Mouse (Mus musculus): ENCODE data around the gene Cdc42ep4.

Gene Cdc42ep4

DNA sequence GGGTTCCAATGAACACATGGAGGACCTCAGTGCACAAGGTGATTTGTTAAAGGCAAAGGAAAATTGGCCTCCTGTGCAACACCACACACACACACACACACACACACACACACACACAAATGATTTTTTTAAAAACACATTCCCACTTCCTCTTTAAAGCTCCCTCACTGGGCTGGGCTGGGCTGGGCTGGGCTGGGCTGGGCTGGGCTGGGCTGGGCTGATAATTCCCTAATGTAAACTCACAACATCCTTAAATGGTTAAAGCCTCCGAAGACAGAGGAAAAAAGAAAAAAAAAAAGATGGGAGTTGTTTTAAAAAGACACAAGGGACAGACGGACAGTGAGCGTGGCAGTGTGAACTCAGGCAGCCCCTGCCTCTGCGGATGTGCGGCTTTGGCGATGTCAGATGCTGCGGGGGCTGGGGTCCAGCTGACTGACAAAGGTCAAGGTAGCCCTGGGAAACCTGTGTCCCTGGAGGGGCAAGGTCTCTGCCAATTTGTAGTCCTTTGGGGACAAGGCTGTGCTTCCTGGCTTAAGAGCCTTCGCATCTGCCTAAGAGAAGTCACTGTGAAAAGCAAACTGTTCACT lies 26.3 kb upstream of the Cdc42ep4 start:
- DNase-seq (ENCODE audit: low spot score in 2 of 2) = no peak

DNA sequence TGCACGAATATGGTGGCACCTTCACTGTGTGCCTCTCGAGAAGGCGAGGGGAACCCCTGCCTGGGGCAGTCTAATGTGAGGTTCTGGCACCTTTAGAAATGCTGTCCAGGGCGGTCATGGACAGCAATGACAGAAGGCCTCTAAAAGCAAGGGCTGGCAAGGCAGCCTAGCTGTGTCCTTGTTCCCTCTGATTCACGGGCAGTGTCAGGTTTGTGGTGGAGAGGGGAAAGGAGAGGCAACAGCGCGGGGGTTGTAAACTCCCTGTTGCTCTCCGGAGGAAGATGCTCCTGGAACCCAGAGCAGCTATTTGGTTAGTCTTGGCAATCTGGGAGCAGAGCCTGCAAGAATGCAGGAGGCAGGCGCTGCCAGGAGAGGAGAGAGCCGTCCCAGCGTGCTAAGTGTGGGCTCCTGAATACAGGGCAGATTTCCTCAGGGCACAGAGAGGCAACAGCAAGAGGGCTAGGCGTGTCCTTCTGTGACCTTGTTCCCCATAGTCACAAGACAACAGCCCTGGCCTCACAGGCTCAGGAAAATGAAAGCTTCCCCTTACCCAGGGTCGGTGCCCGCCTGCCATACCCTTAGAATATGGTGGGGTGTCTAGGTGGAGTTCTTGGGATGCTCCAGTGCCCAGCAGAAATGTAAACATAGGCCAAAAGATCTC lies 25.3 kb upstream of the Cdc42ep4 start:
- DNase-seq (ENCODE audit: low spot score in 2 of 2) = no peak

DNA sequence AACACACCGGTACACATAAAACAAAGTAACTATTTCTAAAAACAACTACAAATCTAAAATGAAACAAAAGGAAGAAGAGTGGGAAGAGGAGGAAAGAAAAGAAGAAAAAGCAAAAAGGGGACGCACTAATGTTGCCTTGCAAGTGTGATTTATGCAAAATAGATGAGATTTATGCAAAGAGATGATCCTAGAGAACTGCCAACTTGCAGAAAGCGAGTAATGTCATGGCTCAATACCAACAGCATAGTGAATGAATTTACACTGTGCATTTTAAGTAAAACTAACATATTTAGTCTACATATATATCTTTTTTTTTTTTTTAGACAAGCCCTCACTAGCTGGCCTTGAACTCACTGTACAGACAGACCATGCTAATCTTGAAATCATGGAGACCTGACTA lies 23.1 kb upstream of the Cdc42ep4 start:
- no peak for DNase-seq (ENCODE audit: low spot score in 2 of 2)

DNA sequence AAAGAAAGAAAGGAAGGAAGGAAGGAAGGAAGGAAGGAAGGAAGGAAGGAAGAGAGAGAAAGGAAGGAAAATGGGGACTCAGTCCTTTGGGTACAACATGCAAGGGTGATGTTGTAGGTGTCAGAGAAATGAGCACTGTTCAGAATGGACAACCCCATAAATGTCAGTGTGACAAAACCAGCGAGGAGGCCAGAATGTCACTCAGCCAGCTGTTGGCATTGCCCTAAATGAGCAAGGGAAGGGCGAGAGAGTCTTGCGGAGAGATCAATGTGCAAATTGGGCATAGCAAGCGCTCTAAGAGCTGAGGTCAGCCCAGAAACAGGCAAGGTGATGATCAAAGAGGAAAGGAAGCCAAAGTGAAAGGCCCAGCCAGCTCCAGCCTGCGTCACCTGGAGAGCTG lies 21.5 kb upstream of the Cdc42ep4 start:
- DNase-seq (ENCODE audit: low spot score in 2 of 2) = no peak

DNA sequence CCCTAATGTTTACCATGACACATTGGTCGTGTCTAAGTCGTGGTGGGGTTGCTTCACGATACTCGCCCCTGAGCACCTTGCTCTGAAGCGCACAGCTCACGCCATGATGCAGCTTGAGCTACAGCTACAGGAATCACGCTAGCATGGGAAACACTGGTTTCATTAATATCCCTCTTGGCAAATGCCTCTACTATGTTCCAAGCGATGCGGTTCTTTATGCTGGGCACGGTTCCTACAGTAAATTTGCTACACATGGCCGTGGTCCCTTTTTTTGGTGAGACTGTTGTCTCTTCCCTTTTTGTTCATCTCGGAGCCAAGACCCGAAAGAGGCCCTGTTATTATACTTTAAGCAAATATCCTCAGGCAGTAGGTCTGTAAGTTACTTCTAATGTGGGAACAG lies 19.5 kb upstream of the Cdc42ep4 start:
- DNase-seq (ENCODE audit: low spot score in 2 of 2) = no peak

DNA sequence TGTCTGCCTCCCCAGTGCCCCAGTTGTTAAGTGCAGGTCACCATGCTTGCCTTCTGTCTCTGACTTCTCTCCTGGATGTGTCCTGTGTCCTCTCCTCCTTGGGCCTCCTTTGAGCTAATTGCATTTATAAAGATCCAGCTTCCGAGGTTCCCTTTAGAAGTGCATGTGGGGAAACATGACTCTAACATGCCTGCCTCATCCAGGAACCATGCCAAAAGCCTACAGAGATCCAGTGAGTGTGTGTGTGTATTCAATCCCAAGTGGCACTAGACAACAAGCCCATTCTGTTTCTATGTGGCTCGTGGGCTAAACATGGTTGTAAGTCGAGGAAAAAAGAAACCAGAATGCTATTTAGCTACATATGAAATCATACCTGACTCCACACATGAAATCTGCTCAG lies 16.7 kb upstream of the Cdc42ep4 start:
- DNase-seq (ENCODE audit: low spot score in 2 of 2) = no peak

DNA sequence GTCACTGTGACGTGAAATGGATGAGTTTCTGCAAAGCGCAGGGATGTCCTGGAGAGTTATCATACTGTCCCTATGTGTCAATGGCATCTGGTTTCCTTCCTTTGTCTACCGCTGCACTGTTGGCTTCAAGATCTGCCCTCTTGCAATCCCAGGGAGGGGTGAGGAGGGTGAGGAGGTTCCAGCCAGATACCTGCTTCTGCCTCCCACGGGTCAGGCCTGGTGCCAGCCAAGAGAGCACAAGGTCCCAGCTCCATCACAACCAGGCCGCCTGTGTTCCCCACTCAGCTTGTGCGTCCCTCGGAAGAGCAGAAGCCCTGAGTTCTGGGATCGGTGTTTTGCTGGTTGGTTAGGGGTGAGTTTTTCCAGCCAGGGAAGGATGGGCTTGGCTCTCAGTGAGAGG lies 15.6 kb upstream of the Cdc42ep4 start:
- DNase-seq (ENCODE audit: low spot score in 2 of 2) = no peak

DNA sequence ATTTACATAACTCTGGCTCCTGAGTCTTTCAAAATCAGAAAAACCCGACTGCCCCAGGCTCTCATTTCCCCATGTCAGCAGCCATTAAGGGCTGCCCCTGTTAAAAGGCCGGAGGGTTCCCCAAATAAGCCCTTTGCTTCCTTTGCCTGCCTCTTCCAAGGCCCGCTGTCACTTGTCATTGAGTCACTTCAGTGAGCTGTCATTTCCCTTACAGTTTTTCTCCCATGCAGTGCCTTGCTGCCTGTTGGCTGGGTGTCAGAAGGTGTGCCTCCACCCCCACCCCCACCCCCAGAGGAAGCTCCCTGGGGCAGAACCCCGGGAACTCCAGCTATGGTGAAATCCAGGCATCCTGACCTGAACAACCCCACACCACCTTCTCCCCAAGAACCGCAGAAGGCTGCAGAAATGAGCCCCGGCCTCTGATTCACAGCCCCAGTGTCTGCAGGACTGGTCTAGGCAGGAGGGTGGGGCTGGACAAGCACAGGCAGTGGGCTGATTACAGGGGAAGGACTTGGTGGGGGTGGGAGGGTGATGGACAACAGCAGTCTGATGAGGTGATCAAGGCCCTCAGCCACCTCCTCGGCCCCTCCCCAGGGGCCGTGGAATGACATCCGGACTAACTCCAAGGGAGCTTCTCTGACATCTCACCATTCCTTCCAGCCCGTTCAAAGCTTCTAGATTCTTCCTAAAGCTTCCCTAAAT lies 14.8 kb upstream of the Cdc42ep4 start:
- DNase-seq (ENCODE audit: low spot score in 2 of 2) = no peak

DNA sequence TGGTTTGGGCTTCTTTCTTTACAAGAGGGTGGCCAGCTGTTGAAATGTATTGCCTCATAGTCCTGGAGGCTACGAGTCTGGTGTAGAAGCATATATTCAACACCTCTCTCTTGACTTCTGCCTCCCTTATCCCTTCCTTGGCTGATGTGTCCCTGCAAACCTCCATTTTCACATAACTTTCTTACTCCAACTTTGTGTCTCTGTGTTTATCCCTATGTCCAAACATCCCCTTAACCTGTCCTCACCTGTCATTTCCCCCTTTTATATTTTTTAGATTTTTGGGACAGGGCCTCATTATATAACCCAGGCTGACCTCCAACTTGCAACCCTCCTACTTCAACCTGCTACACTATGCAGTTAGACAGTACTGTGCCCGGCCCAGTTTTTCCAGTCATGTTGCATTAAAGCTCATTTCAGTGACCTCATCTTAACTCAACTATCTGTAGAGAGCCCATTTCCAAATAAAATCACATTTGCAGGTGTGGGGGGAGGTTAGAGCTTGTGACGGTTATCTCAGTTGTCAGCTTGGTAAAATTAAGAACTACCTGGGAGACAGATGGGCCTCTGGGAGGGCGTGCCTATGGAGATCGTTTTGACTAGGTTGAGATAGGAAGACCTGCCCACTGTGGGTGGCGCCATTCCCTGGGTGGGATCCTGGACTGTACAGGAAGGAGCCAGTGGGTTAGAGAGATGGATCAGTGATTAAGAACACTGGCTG lies 12.6 kb upstream of the Cdc42ep4 start:
- DNase-seq (ENCODE audit: low spot score in 2 of 2) = no peak

DNA sequence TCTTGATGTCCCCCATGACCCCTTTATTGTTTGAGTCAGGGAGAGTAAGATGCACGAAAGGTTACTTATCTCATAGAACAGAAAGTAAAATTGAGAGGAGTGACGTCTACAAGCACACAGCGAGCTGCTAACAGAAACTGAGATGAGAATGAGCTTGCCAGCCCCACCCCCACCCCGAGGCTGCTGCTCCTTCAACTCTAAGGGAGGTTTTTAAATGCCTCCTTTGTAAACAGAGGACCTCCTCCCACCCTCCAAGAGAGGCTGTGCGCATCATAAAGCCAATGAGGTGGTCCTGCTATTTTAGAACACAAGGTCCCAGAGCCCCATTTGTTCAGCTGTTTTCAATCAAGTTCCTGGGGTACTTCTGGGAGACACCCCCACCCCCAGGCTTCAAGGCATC lies 11.8 kb upstream of the Cdc42ep4 start:
- DNase-seq (ENCODE audit: low spot score in 2 of 2) = no peak

DNA sequence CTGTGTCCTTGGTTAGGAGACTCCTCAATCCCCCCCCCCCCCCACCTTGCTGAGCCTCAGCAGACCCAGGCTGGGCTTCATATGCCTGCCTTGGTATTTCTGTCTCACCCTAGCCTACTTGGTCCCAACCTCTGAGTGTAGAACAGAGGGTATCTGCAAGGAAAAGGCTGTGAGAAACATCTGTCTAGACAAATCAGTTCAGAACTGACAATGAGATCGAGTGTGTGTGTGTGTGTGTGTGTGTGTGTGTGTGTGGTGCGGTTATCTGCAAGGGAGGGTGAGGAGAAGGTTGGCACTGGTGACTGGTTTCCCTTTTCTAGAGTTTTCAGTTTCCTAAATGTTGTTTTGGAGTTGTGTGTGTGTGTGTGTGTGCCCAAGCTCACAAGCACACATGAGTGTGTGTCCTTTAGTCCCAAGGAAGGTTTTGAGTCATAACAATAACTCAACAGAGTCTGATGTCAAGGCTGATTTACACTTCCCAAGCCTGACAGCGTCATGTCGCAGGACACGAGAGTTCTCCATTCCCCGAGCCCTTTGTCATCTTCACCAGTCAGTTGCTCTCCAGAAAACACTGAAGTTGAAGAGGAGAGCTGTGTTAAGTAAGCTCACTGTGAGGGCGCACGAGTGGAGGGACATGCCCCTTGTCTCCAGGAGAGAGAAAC lies 10.6 kb upstream of the Cdc42ep4 start:
- DNase-seq (ENCODE audit: low spot score in 2 of 2) = no peak

DNA sequence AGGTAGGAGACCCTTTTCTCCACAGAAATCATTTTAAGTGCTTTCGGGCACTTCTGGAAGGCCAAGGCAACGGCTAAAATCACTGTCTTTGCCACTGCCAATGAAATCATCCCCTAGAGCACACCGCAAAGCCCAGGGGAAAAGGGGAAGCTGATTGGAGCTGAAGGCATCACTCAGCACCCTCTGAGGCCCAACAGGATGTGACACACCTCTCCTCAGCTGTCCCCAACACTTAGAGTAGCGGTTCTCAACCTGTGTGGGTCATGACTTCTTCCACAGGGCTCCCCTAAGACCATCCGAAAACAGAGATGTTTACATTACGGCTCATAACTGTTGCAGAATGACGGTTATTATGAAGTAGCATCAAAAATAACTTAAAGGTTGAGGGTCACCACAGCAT lies 10.0 kb upstream of the Cdc42ep4 start:
- no peak for DNase-seq (ENCODE audit: low spot score in 2 of 2)

DNA sequence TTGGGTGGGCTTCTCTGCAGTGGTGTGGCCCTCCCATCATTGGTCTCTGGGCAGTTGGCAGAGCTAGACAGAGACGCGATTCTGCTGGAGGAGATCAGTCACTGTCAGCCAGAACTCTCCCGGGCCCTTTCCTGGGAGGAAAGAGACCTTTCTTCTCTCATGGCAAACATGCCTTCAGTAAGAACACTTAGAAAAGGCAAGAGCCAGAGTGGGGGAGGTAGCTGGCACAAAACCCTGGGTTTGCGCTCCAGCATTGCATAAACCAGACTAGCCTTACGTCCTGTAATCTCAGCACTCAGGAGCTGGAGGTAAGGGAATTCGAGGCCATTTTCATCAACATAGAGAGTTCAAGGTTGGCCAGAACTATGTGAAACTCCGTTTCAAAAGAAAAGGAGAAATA lies 8.8 kb upstream of the Cdc42ep4 start:
- no peak for DNase-seq (ENCODE audit: low spot score in 2 of 2)

DNA sequence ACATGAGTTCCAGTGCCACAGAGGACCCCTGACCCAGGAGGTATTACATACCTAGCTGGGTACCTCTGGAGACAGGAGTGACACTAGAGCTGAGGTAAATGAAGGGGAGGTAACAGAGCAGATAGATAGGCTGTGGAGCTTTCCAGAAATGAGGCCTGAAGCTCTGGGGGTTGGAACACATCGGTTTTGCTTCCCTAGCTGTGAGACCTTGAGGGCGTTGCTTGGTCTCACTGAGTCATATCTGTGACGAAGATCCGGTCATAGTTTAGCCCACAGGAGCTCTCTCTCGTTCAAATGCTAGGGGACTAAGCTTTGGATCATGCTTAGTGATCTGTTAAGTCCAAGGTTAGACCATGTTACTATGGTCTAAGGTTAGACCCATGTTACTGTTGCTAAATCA lies 7.2 kb upstream of the Cdc42ep4 start:
- no peak for DNase-seq (ENCODE audit: low spot score in 2 of 2)

DNA sequence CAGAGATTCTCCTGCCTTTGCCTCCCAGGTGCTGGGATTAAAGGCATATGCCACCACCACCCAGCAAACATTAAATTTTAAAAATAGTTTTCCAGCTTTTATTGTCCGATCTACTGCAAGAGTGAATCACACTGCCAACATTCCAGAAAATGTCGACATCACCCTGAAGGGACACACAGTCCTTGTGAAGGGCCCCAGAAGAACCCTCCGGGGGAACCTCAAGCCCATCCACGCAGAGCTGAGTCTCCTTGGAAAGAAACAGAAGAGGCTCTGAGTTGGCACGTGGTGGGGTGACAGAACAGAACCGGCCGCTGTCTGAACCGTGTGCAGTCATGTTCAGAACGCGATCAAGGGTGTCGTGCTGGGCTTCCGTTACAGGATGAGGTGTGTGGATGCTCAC lies 4.9 kb upstream of the Cdc42ep4 start:
- DNase-seq (ENCODE audit: low spot score in 2 of 2) = no peak

DNA sequence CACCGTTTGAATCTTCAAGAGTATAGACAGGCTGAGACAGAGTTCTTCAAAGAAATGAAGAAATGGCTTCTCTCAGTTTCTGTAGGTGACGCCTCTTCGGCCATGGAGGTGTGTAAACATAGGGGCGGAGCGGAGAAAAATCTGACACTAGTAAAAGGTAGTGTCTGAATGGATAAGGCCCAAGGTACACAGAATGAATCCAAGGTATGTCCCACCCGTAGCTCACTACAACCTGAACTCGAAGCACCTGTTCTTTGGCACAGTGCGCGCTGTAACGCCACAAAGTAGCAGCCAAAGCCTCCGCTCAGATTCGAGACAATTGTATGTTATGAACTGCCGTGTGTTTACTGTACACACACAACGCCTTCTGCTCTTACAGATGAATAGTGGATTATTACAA lies 4.2 kb upstream of the Cdc42ep4 start:
- no peak for DNase-seq (ENCODE audit: low spot score in 2 of 2)

DNA sequence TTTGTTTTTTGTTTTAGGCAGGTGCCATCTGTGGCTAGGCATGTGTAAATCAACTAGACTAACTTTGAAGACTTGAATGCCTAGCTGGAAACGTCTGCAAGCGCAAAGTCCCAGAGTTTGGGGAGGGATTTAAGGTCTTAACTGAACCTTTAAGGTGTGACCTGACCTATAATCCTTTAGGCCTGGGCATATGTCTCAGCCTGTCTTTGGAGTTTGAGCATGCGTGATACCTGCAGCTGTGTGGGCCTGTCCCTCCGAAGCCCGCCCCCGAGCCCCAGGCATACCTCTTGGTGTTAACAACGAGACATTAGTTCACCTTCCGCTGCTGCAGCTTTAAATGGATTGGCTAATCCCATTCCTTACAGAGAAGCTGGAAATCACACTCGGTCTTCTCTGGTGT lies 3.2 kb upstream of the Cdc42ep4 start:
- DNase-seq (ENCODE audit: low spot score in 2 of 2) = no peak

DNA sequence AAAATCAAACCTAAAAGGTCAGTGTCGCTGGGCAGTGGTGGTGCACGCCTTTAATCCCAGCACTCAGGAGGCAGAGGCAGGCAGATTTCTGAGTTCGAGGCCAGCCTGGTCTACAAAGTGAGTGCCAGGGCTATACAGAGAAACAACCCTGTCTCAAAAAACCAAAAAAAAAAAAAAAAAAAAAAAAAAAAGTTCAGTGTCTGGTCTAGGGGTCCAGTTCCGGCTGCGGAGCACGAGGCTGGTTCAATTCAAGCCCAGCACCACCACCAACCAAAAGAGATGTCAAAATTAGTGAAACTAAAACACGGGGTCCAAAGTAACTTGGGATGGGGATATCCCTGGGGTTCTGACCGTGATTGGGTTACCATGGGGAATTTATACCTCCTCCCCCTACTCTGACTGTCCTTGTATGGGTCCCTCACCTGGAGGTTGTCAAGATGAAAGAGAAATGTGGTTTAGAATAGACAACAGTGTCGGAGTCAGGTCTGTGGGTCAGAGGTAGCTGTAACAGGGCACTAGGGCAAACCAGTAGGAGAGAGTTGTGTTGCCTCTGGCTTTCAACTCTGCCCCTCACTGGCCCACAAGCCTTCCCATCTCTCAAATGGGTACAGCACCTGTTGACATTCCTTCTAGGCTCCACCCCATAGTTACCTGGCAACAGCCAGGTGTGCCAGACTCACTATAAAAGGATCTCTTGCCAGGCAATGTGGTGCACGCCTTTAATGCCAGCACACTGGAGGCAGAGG lies 1.2 kb upstream of the Cdc42ep4 start:
- DNase-seq (ENCODE audit: low spot score in 2 of 2) = no peak

DNA sequence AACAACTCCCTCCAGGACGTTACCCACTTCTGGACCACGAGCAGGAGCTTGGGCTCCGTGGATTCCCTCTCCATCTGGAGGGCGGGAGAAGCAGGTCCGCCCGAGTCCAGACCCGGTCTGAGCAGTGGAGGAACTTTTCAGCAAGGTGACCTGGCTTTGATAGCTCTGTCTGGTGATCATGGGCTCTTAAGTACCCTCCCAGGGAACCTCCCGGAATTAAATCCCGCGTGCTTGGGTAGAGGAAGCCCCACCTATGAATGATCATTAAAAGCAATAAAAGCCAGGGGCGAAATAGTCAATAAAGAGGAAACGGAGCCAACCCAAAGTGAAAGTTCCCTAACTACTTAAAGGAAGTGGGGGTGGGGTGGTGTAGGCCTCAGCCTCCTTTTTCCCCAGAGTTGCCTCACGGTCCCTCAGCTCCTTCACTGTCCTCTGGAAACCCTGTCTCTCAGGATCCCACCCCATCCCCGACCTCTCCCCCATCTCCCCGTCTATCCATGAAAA lies 529 bp upstream of the Cdc42ep4 start:
- DNase-seq (ENCODE audit: low spot score in 2 of 2) = no peak

DNA sequence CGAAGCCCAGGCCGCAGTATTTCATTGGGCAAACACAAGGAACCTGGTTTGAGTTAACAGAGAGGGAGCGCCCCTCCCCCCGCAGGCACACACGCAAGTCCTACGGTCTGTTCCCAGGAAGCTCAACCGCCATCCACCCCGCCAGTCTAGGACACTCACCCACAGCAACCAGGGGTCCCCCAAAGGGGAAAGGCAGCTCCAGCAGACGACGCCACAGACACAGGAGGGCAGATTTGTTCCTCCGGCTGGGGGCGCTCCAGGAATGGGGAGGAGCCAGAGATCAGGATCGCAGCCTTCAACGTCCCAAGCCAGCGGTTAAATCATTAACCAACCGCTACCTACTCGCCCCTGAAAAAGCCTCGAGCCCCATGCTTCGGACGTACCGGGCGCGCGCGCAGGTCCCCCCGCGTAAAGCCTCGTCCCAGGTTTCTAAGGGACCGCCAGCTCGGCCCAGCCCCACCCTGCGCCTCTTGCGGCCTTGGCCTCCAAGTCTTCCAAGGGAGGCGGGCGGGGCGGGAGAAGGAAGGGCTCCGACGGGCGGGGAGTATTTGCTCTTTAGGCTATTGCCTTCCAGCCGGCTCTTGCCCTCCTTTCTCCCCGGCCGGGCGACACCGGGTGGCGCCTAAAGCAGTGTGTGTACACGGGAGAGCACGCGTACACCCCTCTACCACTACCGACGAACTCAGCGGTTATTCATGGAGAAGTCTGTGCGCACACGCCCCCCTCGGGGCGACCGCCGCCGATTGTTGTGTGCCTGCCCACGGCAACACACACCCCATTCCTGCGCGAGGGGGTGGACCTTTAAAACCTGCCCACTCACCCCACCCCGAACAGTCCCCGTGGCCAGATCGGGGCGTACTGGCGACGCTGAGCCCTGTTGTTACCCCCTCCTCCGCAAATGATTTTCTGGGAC lies 854 bp downstream of the Cdc42ep4 start:
- peak; percentile 50 to 60 for DNase-seq (ENCODE audit: low spot score in 2 of 2)

All from cerebellum, postnatal 4 days (tissue).